Mouse (Mus musculus): ENCODE data around the gene Foxp1.

DNA sequence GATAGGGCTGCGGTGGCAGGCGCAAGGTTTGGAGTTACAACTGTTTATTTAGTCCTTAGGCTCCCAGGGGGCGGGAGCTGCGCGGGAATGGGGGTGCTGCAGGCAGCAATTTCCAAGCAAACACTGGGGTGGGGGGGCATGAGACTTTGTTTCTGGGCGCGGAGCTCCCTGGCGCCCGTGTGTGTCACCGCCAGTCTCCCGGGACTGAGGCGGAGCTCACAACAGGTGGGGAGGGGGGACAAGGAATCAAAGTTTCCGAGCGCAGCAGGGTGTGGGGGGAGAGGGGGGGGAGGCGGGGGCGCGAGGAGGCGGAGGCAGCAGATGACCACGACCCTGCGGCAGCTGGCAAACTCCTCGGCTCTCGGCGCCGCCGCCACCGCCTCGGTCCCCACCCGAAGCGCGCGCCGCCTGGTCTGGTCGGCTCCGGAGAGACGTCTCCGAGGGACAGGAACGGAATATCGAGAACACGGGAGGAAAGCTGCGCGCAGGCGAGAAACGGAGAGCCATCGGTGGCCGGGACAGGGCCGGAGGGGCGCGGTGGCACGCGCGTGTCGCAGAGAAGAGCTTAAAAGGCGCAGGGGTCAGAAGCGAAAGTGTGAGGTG lies 1.4 kb downstream of the Foxp1 start:
- TF ChIP-seq POLR2A (IDR thresholded peaks at IDR 0.05; ENCODE audit: borderline replicate concordance, extremely low read depth, insufficient read depth, insufficient read length, poor library complexity, severe bottlenecking) (0 out of 2 replicates have a peak, but pooled peaks have one; percentile 13), CTCF (IDR thresholded peaks at IDR 0.05; ENCODE audit: borderline replicate concordance, extremely low read depth, insufficient read depth, insufficient read length) (no peak)

All from brain, embryonic 14.5 days (tissue).